Mouse (Mus musculus) heart, embryonic 15.5 days (tissue): ENCODE measurements at regions not wholly inside any gene's neighbourhood (a gene's known extent, or its start where the extent isn't known, plus 50 kb on each side); places are given as distances from the start of the nearest gene placed in this dataset.

Source experiments
- ATAC-seq: fragments of 200-750 bp; cut with Nextera tagmentation; replicated peaks from 2 replicates; pipeline ENCODE4 v1.8.0; 2017; ENCODE audit warnings: low read depth, moderate TSS enrichment; ENCODE audit not compliant: insufficient number of reproducible peaks, insufficient read depth, low FRiP score
- H3K27ac ChIP-seq: fragments of 300-500 bp; sonication (generic); 2 replicates; pipeline ENCODE4 v1.5.1; 2015; ENCODE audit warnings: mild to moderate bottlenecking, inconsistent platforms
- H3K27me3 ChIP-seq: fragments of 300-500 bp; sonication (generic); 2 replicates; pipeline ENCODE4 v1.6.1; 2015; ENCODE audit warnings: inconsistent platforms
- H3K36me3 ChIP-seq: fragments of 300-500 bp; sonication (generic); 2 replicates; pipeline ENCODE4 v1.6.1; 2015; ENCODE audit warnings: mild to moderate bottlenecking, inconsistent platforms
- H3K4me1 ChIP-seq: fragments of 300-500 bp; sonication (generic); replicated peaks from 2 replicates; pipeline ENCODE4 v1.6.1; 2015; ENCODE audit warnings: inconsistent platforms
- H3K4me2 ChIP-seq: fragments of 300-500 bp; sonication (generic); 2 replicates; pipeline ENCODE4 v1.6.1; 2015; ENCODE audit warnings: inconsistent platforms, mild to moderate bottlenecking, moderate library complexity
- H3K4me3 ChIP-seq: fragments of 300-500 bp; sonication (generic); 2 replicates; pipeline ENCODE4 v1.5.1; 2015; ENCODE audit warnings: mild to moderate bottlenecking, inconsistent platforms
- H3K9ac ChIP-seq: fragments of 300-500 bp; sonication (generic); 2 replicates; pipeline ENCODE4 v1.6.1; 2015; ENCODE audit warnings: mild to moderate bottlenecking, inconsistent platforms
- H3K9me3 ChIP-seq: fragments of 300-500 bp; sonication (generic); replicated peaks from 2 replicates; pipeline ENCODE4 v1.6.1; 2016; ENCODE audit warnings: inconsistent platforms
- WGBS: fragments of 180-500 bp; shearing (Covaris S2); methylation state at CpG from one replicate; pipeline ENCODE4 v1.1.7; 2015; ENCODE audit warnings: mixed read lengths; 5-methylcytosine and 5-hydroxymethylcytosine counted together

GRCm38 (mm10) chr13:97310855-97311189 lies 69.9 kb downstream of the Enc1 start:
- no peak overlapping the region for H3K4me2 ChIP-seq
- no peaks in the 10 kb centered on the region for H3K27me3 ChIP-seq
- H3K4me1 ChIP-seq: peaks cover 30% of the 10 kb centered on the region
- 54% methylated on average over 3 of the region's 3 CpGs for WGBS
- ATAC-seq: no peak
- peak overlapping the region; percentile 37 for H3K27ac ChIP-seq
- H3K9ac ChIP-seq: no peak overlapping the region
- H3K9me3 ChIP-seq: no peaks in the 10 kb centered on the region
- no peaks in the 10 kb centered on the region for H3K36me3 ChIP-seq
- H3K4me3 ChIP-seq: no peak overlapping the region

DNA sequence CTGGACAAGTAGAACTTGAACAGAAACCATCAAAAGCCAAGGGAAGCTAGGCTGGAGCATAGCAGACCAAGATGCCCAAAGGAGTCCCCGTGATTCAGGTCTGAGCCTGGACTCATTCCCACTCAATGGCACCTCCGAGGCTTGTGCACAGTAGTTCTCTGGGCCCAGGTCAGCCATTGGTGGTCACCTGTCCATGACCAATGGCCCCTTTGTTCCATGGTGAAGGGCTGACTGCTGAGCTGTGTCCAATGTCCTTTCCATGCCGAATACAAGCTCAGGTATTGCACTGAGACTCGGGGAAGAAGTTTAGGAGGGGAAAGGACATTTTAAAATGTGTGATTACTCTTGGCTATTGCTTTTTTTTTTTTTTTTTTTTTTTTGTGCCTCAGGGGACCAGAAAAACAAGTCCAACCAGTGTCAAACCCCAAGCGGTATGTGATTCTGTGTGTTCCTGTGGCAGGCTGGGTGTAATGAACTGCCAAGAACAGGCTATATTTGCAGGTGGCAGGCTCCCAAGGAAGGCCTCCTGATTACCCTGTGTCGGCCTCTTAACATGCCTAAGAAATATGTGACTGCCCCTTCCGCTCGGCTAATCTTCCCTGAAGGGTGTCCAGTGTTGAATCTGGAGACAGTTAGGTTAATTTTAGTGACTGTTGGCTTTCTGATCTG lies 69.4 kb downstream of the Enc1 start:
- no peak overlapping the region for H3K9ac ChIP-seq
- no peak; the same call in 1 of the 2 replicates for ATAC-seq
- H3K4me1 ChIP-seq: peaks cover 30% of the 10 kb centered on the region
- WGBS: 52% methylated on average over 8 of the region's 8 CpGs
- H3K36me3 ChIP-seq: no peaks in the 10 kb centered on the region
- H3K4me2 ChIP-seq: no peak overlapping the region
- no peaks in the 10 kb centered on the region for H3K27me3 ChIP-seq
- H3K9me3 ChIP-seq: no peaks in the 10 kb centered on the region
- H3K27ac ChIP-seq: peak overlapping the region; percentile 37
- no peak overlapping the region for H3K4me3 ChIP-seq

DNA sequence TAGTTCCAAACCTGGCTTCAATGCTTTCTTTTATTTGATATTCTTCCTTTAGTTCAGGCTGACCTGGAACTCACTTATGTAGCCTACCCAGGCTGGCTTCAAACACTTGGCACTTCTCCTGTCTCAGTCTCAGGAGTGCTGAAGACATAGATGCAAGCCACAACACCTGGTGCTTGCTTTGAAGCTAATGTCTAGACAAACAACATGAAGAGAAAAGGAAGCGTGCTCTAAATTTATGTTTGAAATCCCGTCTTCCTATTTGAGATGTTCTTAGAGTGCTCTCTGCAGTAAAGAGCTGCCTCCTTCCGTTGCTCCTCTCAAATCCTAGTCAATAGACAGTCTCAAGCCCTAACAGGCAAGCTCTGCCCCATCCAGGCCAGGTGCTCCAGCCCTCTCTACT lies 68.5 kb downstream of the Enc1 start:
- 81% methylated on average over 3 of the region's 3 CpGs for WGBS
- no peaks in the 10 kb centered on the region for H3K36me3 ChIP-seq
- H3K4me2 ChIP-seq: no peak overlapping the region
- no peaks in the 10 kb centered on the region for H3K27me3 ChIP-seq
- no peak overlapping the region for H3K27ac ChIP-seq
- no peak overlapping the region for H3K9ac ChIP-seq
- no peak overlapping the region for H3K4me3 ChIP-seq
- no peaks in the 10 kb centered on the region for H3K9me3 ChIP-seq
- ATAC-seq: no peak
- H3K4me1 ChIP-seq: peaks cover 30% of the 10 kb centered on the region

GRCm38 (mm10) chr13:97308431-97308830 lies 67.5 kb downstream of the Enc1 start:
- 94% methylated on average over 2 of the region's 2 CpGs for WGBS
- H3K9me3 ChIP-seq: no peaks in the 10 kb centered on the region
- no peak for ATAC-seq
- no peak overlapping the region for H3K4me3 ChIP-seq
- H3K4me2 ChIP-seq: no peak overlapping the region
- H3K27me3 ChIP-seq: no peaks in the 10 kb centered on the region
- H3K36me3 ChIP-seq: no peaks in the 10 kb centered on the region
- H3K27ac ChIP-seq: no peak overlapping the region
- peaks cover 29% of the 10 kb centered on the region for H3K4me1 ChIP-seq
- H3K9ac ChIP-seq: no peak overlapping the region
